15 mouse cellular contexts compared by ENCODE assay signal in genomic region chr3:69342247-69342921, GRCm38 (mm10). TPM values are rescaled to one million over a fixed set of nuclear protein-coding genes. Genes with fewer than 3 reads are reported as not detected.
DNase-seq lines count a peak whose midpoint lies in the region; ATAC-seq and TF ChIP-seq lines count a peak whose summit lies in the region.
"Had no signal": no experiment of that assay in that cellular context is flagged by ENCODE, and none has a peak within 500 bp of the region (broad histone marks: within the 10 kb centered on the region; RNA-seq: fewer than 3 reads in every experiment).

No protein-coding gene starts in this region.

- H3K36me3 ChIP-seq in embryonic facial prominence, embryonic 14.5 days (ENCODE audit: control insufficient read depth, insufficient read depth, low read length), result no peaks in the 10 kb centered on the region
- H3K36me3 ChIP-seq in embryonic facial prominence, embryonic 10.5 days (replicated peaks), result no peaks in the 10 kb centered on the region
- no peaks in the 10 kb centered on the region for H3K36me3 ChIP-seq in heart, embryonic 14.5 days (ENCODE audit: control insufficient read depth, insufficient read depth, low read length)
- H3K36me3 ChIP-seq in limb, embryonic 13.5 days, result no peaks in the 10 kb centered on the region
- H3K36me3 ChIP-seq in limb, embryonic 10.5 days, result no peaks in the 10 kb centered on the region
- H3K36me3 ChIP-seq in limb, embryonic 14.5 days (ENCODE audit: control insufficient read depth, insufficient read depth, low read length), result no peaks in the 10 kb centered on the region

- no peaks in the 10 kb centered on the region for H3K9me3 ChIP-seq in embryonic facial prominence, embryonic 14.5 days (ENCODE audit: control insufficient read depth, low read length)
- H3K9me3 ChIP-seq in embryonic facial prominence, embryonic 10.5 days, result no peaks in the 10 kb centered on the region
- no peaks in the 10 kb centered on the region for H3K9me3 ChIP-seq in heart, embryonic 14.5 days (ENCODE audit: control insufficient read depth, low read length)
- no peaks in the 10 kb centered on the region for H3K9me3 ChIP-seq in limb, embryonic 13.5 days
- H3K9me3 ChIP-seq in limb, embryonic 10.5 days (replicated peaks), result no peaks in the 10 kb centered on the region
- H3K9me3 ChIP-seq in limb, embryonic 14.5 days (ENCODE audit: control insufficient read depth, low read length), result no peaks in the 10 kb centered on the region

- H3K4me2 ChIP-seq in embryonic facial prominence, embryonic 14.5 days (ENCODE audit: low read depth, low read length), result no peak overlapping the region
- peak overlapping the region; percentile 38 for H3K4me2 ChIP-seq in heart, embryonic 14.5 days (ENCODE audit: low read length)
- no peak overlapping the region for H3K4me2 ChIP-seq in limb, embryonic 13.5 days (replicated peaks)
- H3K4me2 ChIP-seq in limb, embryonic 14.5 days (replicated peaks; ENCODE audit: low read depth, low read length, severe bottlenecking), result no peak overlapping the region

- 69% methylated on average over 8 of the region's 8 CpGs for WGBS in embryonic facial prominence, embryonic 14.5 days
- 80% methylated on average over 8 of the region's 8 CpGs for WGBS in embryonic facial prominence, embryonic 10.5 days
- 44% methylated on average over 8 of the region's 8 CpGs for WGBS in heart, embryonic 14.5 days
- 59% methylated on average over 8 of the region's 8 CpGs for WGBS in limb, embryonic 13.5 days
- 79% methylated on average over 8 of the region's 8 CpGs for WGBS in limb, embryonic 10.5 days
- 58% methylated on average over 8 of the region's 8 CpGs for WGBS in limb, embryonic 14.5 days

- no peak for TF ChIP-seq POLR2A in limb, embryonic 14.5 days (IDR thresholded peaks at IDR 0.05; ENCODE audit: borderline replicate concordance, extremely low read depth, insufficient read depth, insufficient read length)

- no peaks in the 10 kb centered on the region for H3K4me1 ChIP-seq in embryonic facial prominence, embryonic 14.5 days (ENCODE audit: control insufficient read depth, insufficient read depth, low read length)
- peaks cover 11% of the 10 kb centered on the region for H3K4me1 ChIP-seq in embryonic facial prominence, embryonic 10.5 days
- H3K4me1 ChIP-seq in heart, embryonic 14.5 days (ENCODE audit: control insufficient read depth in 2 of 2, insufficient read depth in 2 of 2, low read length in 2 of 2), result peaks cover 8 to 17% of the 10 kb centered on the region in 2 experiments
- H3K4me1 ChIP-seq in limb, embryonic 13.5 days, result peaks cover 20% of the 10 kb centered on the region
- peaks cover 14% of the 10 kb centered on the region for H3K4me1 ChIP-seq in limb, embryonic 10.5 days
- H3K4me1 ChIP-seq in limb, embryonic 14.5 days (ENCODE audit: control insufficient read depth, insufficient read depth, low read length), result peaks cover 7% of the 10 kb centered on the region; the same call in 1 of the 2 replicates

- H3K9ac ChIP-seq in embryonic facial prominence, embryonic 14.5 days (ENCODE audit: low read depth, low read length), result no peak overlapping the region
- H3K9ac ChIP-seq in heart, embryonic 14.5 days (ENCODE audit: low read length), result no peak overlapping the region
- no peak overlapping the region for H3K9ac ChIP-seq in limb, embryonic 13.5 days
- H3K9ac ChIP-seq in limb, embryonic 14.5 days (ENCODE audit: low read depth, low read length, severe bottlenecking), result no peak overlapping the region

- no peak for DNase-seq in embryonic facial prominence, embryonic 14.5 days (ENCODE audit: low spot score)
- no peak for DNase-seq in embryonic facial prominence, embryonic 10.5 days (ENCODE audit: low spot score)
- no peak for DNase-seq in heart, adult 8-10 months (ENCODE audit: low spot score)
- DNase-seq in limb, embryonic 10.5 days (ENCODE audit: low spot score), result no peak
- DNase-seq in limb, embryonic 14.5 days (ENCODE audit: low spot score), result peak; percentile 21
- no peak for DNase-seq in spleen, postnatal 4 days (ENCODE audit: low spot score in 2 of 2)
- DNase-seq: cerebellum, postnatal 36 days; lung, adult 18-20 months; midbrain, embryonic 14.5 days; thymus, adult 18-20 months had no signal

- no peaks in the 10 kb centered on the region for H3K27me3 ChIP-seq in embryonic facial prominence, embryonic 14.5 days (replicated peaks; ENCODE audit: control insufficient read depth, insufficient read depth, low read length)
- H3K27me3 ChIP-seq in embryonic facial prominence, embryonic 10.5 days (replicated peaks; ENCODE audit: low read depth, poor library complexity, severe bottlenecking), result no peaks in the 10 kb centered on the region
- no peaks in the 10 kb centered on the region for H3K27me3 ChIP-seq in heart, embryonic 14.5 days (ENCODE audit: control insufficient read depth, insufficient read depth, low read length)
- no peaks in the 10 kb centered on the region for H3K27me3 ChIP-seq in limb, embryonic 13.5 days
- no peaks in the 10 kb centered on the region for H3K27me3 ChIP-seq in limb, embryonic 10.5 days (ENCODE audit: low read depth, poor library complexity, severe bottlenecking)
- no peaks in the 10 kb centered on the region for H3K27me3 ChIP-seq in limb, embryonic 14.5 days (ENCODE audit: control insufficient read depth, insufficient read depth, low read length)

- H3K27ac ChIP-seq in embryonic facial prominence, embryonic 14.5 days (replicated peaks; ENCODE audit: low read depth, low read length), result no peak overlapping the region
- no peak overlapping the region for H3K27ac ChIP-seq in embryonic facial prominence, embryonic 10.5 days (replicated peaks)
- peak overlapping the region; percentile 50 to 68 for H3K27ac ChIP-seq in heart, embryonic 14.5 days (replicated peaks in 1 of 2; ENCODE audit: control insufficient read depth in 1 of 2, insufficient read depth in 1 of 2, low read depth in 2 of 2, low read length in 2 of 2)
- no peak overlapping the region for H3K27ac ChIP-seq in limb, embryonic 13.5 days
- H3K27ac ChIP-seq in limb, embryonic 10.5 days, result no peak overlapping the region
- H3K27ac ChIP-seq in limb, embryonic 14.5 days (replicated peaks; ENCODE audit: low read depth, low read length), result no peak overlapping the region; the same call in 1 of the 2 replicates
- H3K27ac ChIP-seq: kidney, postnatal 0 days had no signal

- peak; percentile 57; the same call in 1 of the 2 replicates for ATAC-seq in embryonic facial prominence, embryonic 14.5 days (ENCODE audit: low read depth)
- no peak; the same call in 1 of the 2 replicates for ATAC-seq in heart, embryonic 14.5 days (ENCODE audit: insufficient number of reproducible peaks, insufficient read depth, low FRiP score, low read depth)
- ATAC-seq in limb, embryonic 13.5 days (ENCODE audit: low FRiP score, low read depth), result 0 out of 2 replicates have a peak, but pooled peaks have one; percentile 44
- ATAC-seq in limb, embryonic 14.5 days (ENCODE audit: low FRiP score, low read depth), result peak; percentile 72; the same call in 1 of the 2 replicates
- ATAC-seq: activated CD4-positive, CD25-positive, alpha-beta regulatory T cell, adult 4 months; intestine, embryonic 16.5 days had no signal

- H3K4me3 ChIP-seq in embryonic facial prominence, embryonic 14.5 days (ENCODE audit: low read depth, low read length), result no peak overlapping the region
- H3K4me3 ChIP-seq in embryonic facial prominence, embryonic 10.5 days, result no peak overlapping the region
- H3K4me3 ChIP-seq in heart, embryonic 14.5 days (ENCODE audit: control insufficient read depth in 1 of 2, insufficient read depth in 1 of 2, low read depth in 1 of 2, low read length in 2 of 2), result no peak overlapping the region
- H3K4me3 ChIP-seq in limb, embryonic 13.5 days, result no peak overlapping the region
- no peak overlapping the region for H3K4me3 ChIP-seq in limb, embryonic 10.5 days
- H3K4me3 ChIP-seq in limb, embryonic 14.5 days (replicated peaks; ENCODE audit: low read length), result no peak overlapping the region

RNA-seq across cellular contexts. Expression of gene Ppm1l, which starts 25.7 kb away (rescaled TPM):
- 9.1 and 10.9 TPM in 2 replicates for polyA plus RNA-seq in embryonic facial prominence, embryonic 14.5 days (2014; fragmentation: Nextera tagmentation; extraction: Ambion mirVana)
- polyA plus RNA-seq in embryonic facial prominence, embryonic 10.5 days (2016; fragmentation: Nextera tagmentation; extraction: Ambion mirVana), result 10.0 and 10.4 TPM in 2 replicates
- 10.9 and 12.0 TPM in 2 replicates for polyA plus RNA-seq in heart, embryonic 14.5 days (2014; fragmentation: Nextera tagmentation; extraction: Ambion mirVana)
- 10 to 100 TPM; 27.1 to 35.0 (median 31.1) TPM for total RNA-seq in heart, adult 8-10 months (2022)
- polyA plus RNA-seq in limb, embryonic 13.5 days (2015; fragmentation: Nextera tagmentation; extraction: Ambion mirVana), result 14.0 and 15.9 TPM in 2 replicates
- polyA plus RNA-seq in limb, embryonic 10.5 days (2016; fragmentation: Nextera tagmentation; extraction: Ambion mirVana), result 6.7 and 9.5 TPM in 2 replicates
- 7.1 and 7.7 TPM in 2 replicates for polyA plus RNA-seq in limb, embryonic 14.5 days (2012; rRNA removed)
- polyA plus RNA-seq in limb, embryonic 14.5 days (2014; fragmentation: Nextera tagmentation; extraction: Ambion mirVana), result 12.2 and 14.2 TPM in 2 replicates

Comparison
In these comparisons a context has a peak if more than half of its experiments do, and no peak if none do; other contexts are left out.
1. H3K27ac ChIP-seq: peak in heart, embryonic 14.5 days (2 of 2); none in embryonic facial prominence, embryonic 14.5 days (single experiment), embryonic facial prominence, embryonic 10.5 days (single experiment), limb, embryonic 13.5 days (single experiment), limb, embryonic 10.5 days (single experiment) and limb, embryonic 14.5 days (single experiment).